ENCODE assay signal across 10 mouse cellular contexts in genomic region chr6:136172801-136173190, GRCm38 (mm10). TPM values are rescaled to one million over a fixed set of nuclear protein-coding genes. Genes with fewer than 3 reads are reported as not detected.
DNase-seq lines count a peak whose midpoint lies in the region; ATAC-seq and TF ChIP-seq lines count a peak whose summit lies in the region.
"Had no signal": no experiment of that assay in that cellular context is flagged by ENCODE, and none has a peak within 500 bp of the region (broad histone marks: within the 10 kb centered on the region; RNA-seq: fewer than 3 reads in every experiment).

No protein-coding gene starts in this region.

- peaks cover 8% of the 10 kb centered on the region; the same call in 1 of the 2 replicates for H3K4me1 ChIP-seq in lung, embryonic 16.5 days (replicated peaks; ENCODE audit: control insufficient read depth, insufficient read depth, low read length)
- no peaks in the 10 kb centered on the region for H3K4me1 ChIP-seq in intestine, postnatal 0 days (replicated peaks; ENCODE audit: control insufficient read depth, insufficient read depth, low read length)
- H3K4me1 ChIP-seq in stomach, embryonic 16.5 days (ENCODE audit: control insufficient read depth, insufficient read depth, low read length) = peaks cover 8% of the 10 kb centered on the region; the same call in 1 of the 2 replicates

- peak overlapping the region; percentile 50 for H3K4me3 ChIP-seq in lung, embryonic 16.5 days (ENCODE audit: low read length)
- H3K4me3 ChIP-seq in intestine, postnatal 0 days (ENCODE audit: low read depth, low read length) = peak overlapping the region; percentile 32
- peak overlapping the region; percentile 41 for H3K4me3 ChIP-seq in stomach, embryonic 16.5 days (replicated peaks; ENCODE audit: low read length)

- H3K27me3 ChIP-seq in lung, embryonic 16.5 days (ENCODE audit: control insufficient read depth, insufficient read depth, low read depth, low read length) = peaks cover 28% of the 10 kb centered on the region
- peaks cover 29% of the 10 kb centered on the region for H3K27me3 ChIP-seq in intestine, postnatal 0 days (replicated peaks; ENCODE audit: control insufficient read depth, insufficient read depth, low read length)
- H3K27me3 ChIP-seq in stomach, embryonic 16.5 days (ENCODE audit: control insufficient read depth, insufficient read depth, low read length) = peaks cover 28% of the 10 kb centered on the region

- H3K9ac ChIP-seq in lung, embryonic 16.5 days (ENCODE audit: low read length) = no peak overlapping the region
- no peak overlapping the region for H3K9ac ChIP-seq in intestine, postnatal 0 days (ENCODE audit: low read depth, low read length)
- H3K9ac ChIP-seq in stomach, embryonic 16.5 days (ENCODE audit: low read length) = peak overlapping the region; percentile 31
- H3K9ac ChIP-seq: liver, embryonic 14.5 days had no signal

- H3K9me3 ChIP-seq in lung, embryonic 16.5 days (ENCODE audit: control insufficient read depth, low read length) = no peaks in the 10 kb centered on the region
- H3K9me3 ChIP-seq in intestine, postnatal 0 days (ENCODE audit: control insufficient read depth) = no peaks in the 10 kb centered on the region
- H3K9me3 ChIP-seq in stomach, embryonic 16.5 days (replicated peaks; ENCODE audit: control insufficient read depth, low read length) = no peaks in the 10 kb centered on the region

- H3K36me3 ChIP-seq in lung, embryonic 16.5 days (ENCODE audit: control insufficient read depth, insufficient read depth, low read length) = no peaks in the 10 kb centered on the region
- H3K36me3 ChIP-seq in intestine, postnatal 0 days (ENCODE audit: control insufficient read depth, insufficient read depth) = no peaks in the 10 kb centered on the region
- no peaks in the 10 kb centered on the region for H3K36me3 ChIP-seq in stomach, embryonic 16.5 days (ENCODE audit: control insufficient read depth, insufficient read depth, low read length)

- peak; percentile 34 to 37 for DNase-seq in cerebellum, postnatal 25 days
- DNase-seq in cerebellum, adult 18-20 months = no peak
- DNase-seq in lung, postnatal 10 days = no peak
- no peak for DNase-seq in frontal cortex, postnatal 25 days (ENCODE audit: low spot score in 2 of 2)
- no peak for DNase-seq in adrenal gland, postnatal 10 days
- DNase-seq: thymus, postnatal 14 days had no signal

- H3K4me2 ChIP-seq in lung, embryonic 16.5 days (ENCODE audit: low read depth, low read length) = peak overlapping the region; percentile 70
- peak overlapping the region; percentile 59 for H3K4me2 ChIP-seq in intestine, postnatal 0 days (replicated peaks; ENCODE audit: low read depth)
- H3K4me2 ChIP-seq in stomach, embryonic 16.5 days (ENCODE audit: low read depth, low read length) = peak overlapping the region; percentile 67

- 2% methylated on average over 15 of the region's 15 CpGs for WGBS in lung, embryonic 16.5 days
- 1% methylated on average over 15 of the region's 15 CpGs for WGBS in intestine, postnatal 0 days
- WGBS in stomach, embryonic 16.5 days = under 1% methylated on average over 15 of the region's 15 CpGs

- no peak for TF ChIP-seq CTCF in intestine, postnatal 0 days (IDR thresholded peaks at IDR 0.05; ENCODE audit: low read depth)

- no peak overlapping the region for H3K27ac ChIP-seq in lung, embryonic 16.5 days (ENCODE audit: low read length)
- H3K27ac ChIP-seq in intestine, postnatal 0 days (ENCODE audit: low read depth, low read length) = no peak overlapping the region
- no peak overlapping the region for H3K27ac ChIP-seq in stomach, embryonic 16.5 days (ENCODE audit: low read length)
- H3K27ac ChIP-seq: liver, embryonic 14.5 days had no signal

- ATAC-seq in lung, embryonic 16.5 days (ENCODE audit: low read depth) = no peak; the same call in 1 of the 2 replicates
- ATAC-seq in intestine, postnatal 0 days = no peak
- ATAC-seq in stomach, embryonic 16.5 days (ENCODE audit: insufficient read depth, low FRiP score) = no peak

RNA-seq across cellular contexts. Expression of gene Grin2b, which starts 0.5 kb away (rescaled TPM):
- 2.8 TPM in 2 replicates for polyA plus RNA-seq in lung, embryonic 16.5 days (2015; fragmentation: Nextera tagmentation; extraction: Ambion mirVana)
- polyA plus RNA-seq in intestine, postnatal 0 days (2015; fragmentation: Nextera tagmentation; extraction: Ambion mirVana) = not detected in 2 replicates
- polyA plus RNA-seq in stomach, embryonic 16.5 days (2015; fragmentation: Nextera tagmentation; extraction: Ambion mirVana) = 0.09 and 0.32 TPM in 2 replicates
- total RNA-seq in adrenal gland, postnatal 10 days (2021) = under 1 TPM; 0.27 to 0.55 TPM

Comparison
In these comparisons a context has a peak if more than half of its experiments do, and no peak if none do; other contexts are left out.
1. DNase-seq: peak in cerebellum, postnatal 25 days (2 of 2); none in cerebellum, adult 18-20 months (0 of 2), lung, postnatal 10 days (single experiment), frontal cortex, postnatal 25 days (0 of 2) and adrenal gland, postnatal 10 days (single experiment).
2. Peak in every context shown above with its lines, with median percentiles within 50 percentile points of each other: H3K4me2 ChIP-seq and H3K4me3 ChIP-seq.